Mouse (Mus musculus): ENCODE measurements around the gene Nav2. TPM values are rescaled to one million over a fixed set of nuclear protein-coding genes. Genes with fewer than 3 reads are reported as not detected.
A peak's percentile ranks its signal among the peaks of the same experiment; 100 is the strongest.

The Nav2 gene
- total and polyA plus RNA-seq, 3 experiments, result 20.4 to 49.9 (median 34.4) TPM

GRCm38 (mm10) chr7:49041334-49042070 is 133.0 kb downstream of the Nav2 start:
- no peak overlapping the region for H3K4me3 ChIP-seq
- no peaks in the 10 kb centered on the region for H3K36me3 ChIP-seq (ENCODE audit: control insufficient read depth, insufficient read depth, low read length)
- WGBS, result 62% methylated on average over 4 of the region's 4 CpGs
- H3K9ac ChIP-seq (ENCODE audit: low read depth, low read length), result no peak overlapping the region
- no peak for DNase-seq
- no peak for TF ChIP-seq CTCF (IDR thresholded peaks at IDR 0.05)
- no peak for TF ChIP-seq EP300 (IDR thresholded peaks at IDR 0.05; ENCODE audit: insufficient read depth, low read depth, low read length)
- TF ChIP-seq POLR2A (IDR thresholded peaks at IDR 0.05; ENCODE audit: insufficient read depth, low read depth, low read length), result no peak
- no peaks in the 10 kb centered on the region for H3K27me3 ChIP-seq (ENCODE audit: control insufficient read depth, insufficient read depth, low read length)
- no peaks in the 10 kb centered on the region for H3K4me1 ChIP-seq (ENCODE audit: control insufficient read depth, insufficient read depth, low read length)
- H3K27ac ChIP-seq, result no peak overlapping the region
- intact Hi-C loops (cut with DNase I), result no loop called here
- H3K79me2 ChIP-seq (replicated peaks; ENCODE audit: control insufficient read depth, insufficient read depth, low read length), result no peaks in the 10 kb centered on the region

- Histone ChIP-seq H3K4me1 (ENCODE audit: control insufficient read depth, insufficient read depth, low read length) (no peaks in the 10 kb centered on the region; the same call in 1 of the 2 replicates), H3K27ac (no peak overlapping the region), H3K79me2 (replicated peaks; ENCODE audit: control insufficient read depth, insufficient read depth, low read length) (no peaks in the 10 kb centered on the region), H3K36me3 (ENCODE audit: control insufficient read depth, insufficient read depth, low read length) (no peaks in the 10 kb centered on the region), H3K4me3 (no peak overlapping the region), H3K9ac (ENCODE audit: low read depth, low read length) (no peak overlapping the region), H3K27me3 (ENCODE audit: control insufficient read depth, insufficient read depth, low read length) (no peaks in the 10 kb centered on the region)
- no peak for DNase-seq
- intact Hi-C loops (cut with DNase I), result no loop called here
- 84% methylated on average over 6 of the region's 6 CpGs for WGBS
- TF ChIP-seq EP300 (IDR thresholded peaks at IDR 0.05; ENCODE audit: insufficient read depth, low read depth, low read length) (no peak), CTCF (IDR thresholded peaks at IDR 0.05) (no peak), POLR2A (IDR thresholded peaks at IDR 0.05; ENCODE audit: insufficient read depth, low read depth, low read length) (no peak)
These were observed 137.2 kb downstream of the Nav2 start for GRCm38 (mm10) chr7:49045499-49046346.

GRCm38 (mm10) chr7:49046347-49046989 is 138.0 kb downstream of the Nav2 start:
- H3K4me3 ChIP-seq, result no peak overlapping the region
- H3K4me1 ChIP-seq (ENCODE audit: control insufficient read depth, insufficient read depth, low read length), result no peaks in the 10 kb centered on the region; the same call in 1 of the 2 replicates
- TF ChIP-seq POLR2A (IDR thresholded peaks at IDR 0.05; ENCODE audit: insufficient read depth, low read depth, low read length) (no peak), EP300 (IDR thresholded peaks at IDR 0.05; ENCODE audit: insufficient read depth, low read depth, low read length) (no peak)
- H3K27ac ChIP-seq, result no peak overlapping the region
- no peaks in the 10 kb centered on the region for H3K27me3 ChIP-seq (ENCODE audit: control insufficient read depth, insufficient read depth, low read length)
- WGBS, result 60% methylated on average over 6 of the region's 6 CpGs
- no peaks in the 10 kb centered on the region for H3K79me2 ChIP-seq (replicated peaks; ENCODE audit: control insufficient read depth, insufficient read depth, low read length)
- intact Hi-C loops (cut with DNase I), result no loop called here
- no peak overlapping the region for H3K9ac ChIP-seq (ENCODE audit: low read depth, low read length)
- DNase-seq, result no peak
- no peaks in the 10 kb centered on the region for H3K36me3 ChIP-seq (ENCODE audit: control insufficient read depth, insufficient read depth, low read length)

- DNase-seq, result peak in 1 of 2 experiments; percentile 9
- intact Hi-C loops (cut with DNase I), result no loop called here
- H3K9ac ChIP-seq (ENCODE audit: low read depth, low read length), result no peak overlapping the region
- no peak overlapping the region for H3K27ac ChIP-seq
- no peak overlapping the region for H3K4me3 ChIP-seq
- H3K79me2 ChIP-seq (replicated peaks; ENCODE audit: control insufficient read depth, insufficient read depth, low read length), result no peaks in the 10 kb centered on the region
- WGBS, result 40% methylated on average over 8 of the region's 8 CpGs
- no peaks in the 10 kb centered on the region; the same call in 1 of the 2 replicates for H3K4me1 ChIP-seq (ENCODE audit: control insufficient read depth, insufficient read depth, low read length)
- no peaks in the 10 kb centered on the region for H3K36me3 ChIP-seq (ENCODE audit: control insufficient read depth, insufficient read depth, low read length)
- TF ChIP-seq POLR2A (IDR thresholded peaks at IDR 0.05; ENCODE audit: insufficient read depth, low read depth, low read length) (no peak), CTCF (IDR thresholded peaks at IDR 0.05) (no peak), EP300 (IDR thresholded peaks at IDR 0.05; ENCODE audit: insufficient read depth, low read depth, low read length) (no peak)
- H3K27me3 ChIP-seq (ENCODE audit: control insufficient read depth, insufficient read depth, low read length), result no peaks in the 10 kb centered on the region
These were observed 138.8 kb downstream of the Nav2 start for GRCm38 (mm10) chr7:49047336-49047735.

- Histone ChIP-seq H3K27me3 (ENCODE audit: control insufficient read depth, insufficient read depth, low read length) (no peaks in the 10 kb centered on the region), H3K79me2 (replicated peaks; ENCODE audit: control insufficient read depth, insufficient read depth, low read length) (no peaks in the 10 kb centered on the region), H3K4me1 (ENCODE audit: control insufficient read depth, insufficient read depth, low read length) (no peaks in the 10 kb centered on the region), H3K4me3 (no peak overlapping the region), H3K9ac (ENCODE audit: low read depth, low read length) (no peak overlapping the region), H3K27ac (no peak overlapping the region), H3K36me3 (ENCODE audit: control insufficient read depth, insufficient read depth, low read length) (no peaks in the 10 kb centered on the region)
- intact Hi-C loops (cut with DNase I), result no loop called here
- no peak for TF ChIP-seq POLR2A (IDR thresholded peaks at IDR 0.05; ENCODE audit: insufficient read depth, low read depth, low read length)
- TF ChIP-seq CTCF (IDR thresholded peaks at IDR 0.05), result no peak
- no peak for TF ChIP-seq EP300 (IDR thresholded peaks at IDR 0.05; ENCODE audit: insufficient read depth, low read depth, low read length)
- WGBS, result 83% methylated on average over 9 of the region's 9 CpGs
- no peak for DNase-seq
These were observed 144.5 kb downstream of the Nav2 start for GRCm38 (mm10) chr7:49052871-49053618.

Data from heart, adult 2 months (tissue).